Mouse (Mus musculus) embryonic stem cell, embryonic (primary cell): Measurements from ENCODE around the gene Ddx54.

Experiments used
- CTCF ChIA-PET, 4 experiments: fragments of 300-600 bp in 2 of 4; fragments of 350-600 bp in 2 of 4; sonication (Branson Sonifier 250); formaldehyde crosslinking; loops; one replicate each; lab custom pipeline; 2022; ENCODE audit warnings: inconsistent platforms in 2 of 4; lab: Charles Lee
- POLR2A ChIA-PET, 4 experiments: fragments of 300-600 bp in 2 of 4; fragments of 350-600 bp in 2 of 4; sonication (Branson Sonifier 250); formaldehyde crosslinking; loops; one replicate each; lab custom pipeline; 2022; ENCODE audit warnings: antibody characterized with exemption in 4 of 4, inconsistent platforms in 1 of 4; lab: Charles Lee

The Ddx54 gene

GRCm38 (mm10) chr5:120634131-120634530 is 21.6 kb downstream of the Ddx54 start, which contains the start of gene Cfap73:
Gene Cfap73, minus strand, starts transcription at chr5:120634235.
- ChIA-PET CTCF (interaction anchor here in 3 of 4 experiments (0.5 to 9.3 kb wide), 11 partner anchors 9 to 161 kb away, joined by 3 to 93 read pairs (median 5); partner anchors contain the start of genes Oas1e (in 1 of the 3) and Tpcn1 (in 1 of the 3)), POLR2A (interaction anchor here in 3 of 4 experiments (0.7 to 2.5 kb wide), 6 partner anchors 8 to 37 kb away, joined by 3 to 10 read pairs (median 4); partner anchors contain the start of genes Ddx54 (in 1 of the 3) and Rita1 (in 1 of the 3))

GRCm38 (mm10) chr5:120634860-120635259 is 22.3 kb downstream of the Ddx54 start:
- ChIA-PET POLR2A (interaction anchor here in 3 of 4 experiments (0.6 to 2.5 kb wide), 5 partner anchors 9 to 98 kb away, joined by 3 to 10 read pairs (median 3); partner anchors contain the start of genes Ddx54 (in 1 of the 3) and Rita1 (in 1 of the 3)), CTCF (interaction anchor here (0.5 to 9.3 kb wide), 11 partner anchors 9 to 160 kb away, joined by 3 to 93 read pairs (median 5); partner anchors contain the start of gene Oas1e (in 1 of the 4))

GRCm38 (mm10) chr5:120635633-120636032 is 23.1 kb downstream of the Ddx54 start:
- CTCF ChIA-PET = interaction anchor here (0.6 to 9.3 kb wide), 10 partner anchors 12 to 222 kb away, joined by 3 to 93 read pairs (median 4); partner anchors contain the start of gene Rasal1 (in 1 of the 4)
- POLR2A ChIA-PET = interaction anchor here in 2 of 4 experiments (0.8 to 2.5 kb wide), 5 partner anchors 10 to 125 kb away, joined by 3 to 10 read pairs (median 3); no protein-coding TSS in a partner anchor

GRCm38 (mm10) chr5:120640094-120640493 is 27.6 kb downstream of the Ddx54 start:
- ChIA-PET POLR2A (interaction anchor here in 2 of 4 experiments (0.6 to 1.6 kb wide), 4 partner anchors 20 to 104 kb away, joined by 3 to 5 read pairs (median 4); no protein-coding TSS in a partner anchor), CTCF (interaction anchor here in 2 of 4 experiments (0.7 to 1.2 kb wide), 2 partner anchors 13 to 21 kb away, joined by 3 read pairs; no protein-coding TSS in a partner anchor)

GRCm38 (mm10) chr5:120643365-120644085 is 31.0 kb downstream of the Ddx54 start:
- ChIA-PET POLR2A (interaction anchor here in 1 of 4 experiments (1.0 kb wide), 1 partner anchor 21 kb away, joined by 3 read pairs; no protein-coding TSS in a partner anchor), CTCF (interaction anchor here in 2 of 4 experiments (0.6 to 1.6 kb wide), 5 partner anchors 9 to 376 kb away, joined by 3 to 7 read pairs (median 4); partner anchors contain the start of genes Cfap73 (in 1 of the 2) and Plbd2 (in 1 of the 2))

GRCm38 (mm10) chr5:120644227-120644626 is 31.7 kb downstream of the Ddx54 start:
- CTCF ChIA-PET = interaction anchor here in 1 of 4 experiments (1.2 kb wide), 1 partner anchor 10 kb away, joined by 3 read pairs; the partner anchor contains the start of gene Cfap73
- POLR2A ChIA-PET = no interaction called here

GRCm38 (mm10) chr5:120645851-120646250 is 33.3 kb downstream of the Ddx54 start:
- CTCF ChIA-PET = interaction anchor here in 3 of 4 experiments (0.5 to 1.6 kb wide), 8 partner anchors 12 to 1487 kb away, joined by 3 to 5 read pairs (median 3); no protein-coding TSS in a partner anchor
- POLR2A ChIA-PET = interaction anchor here in 2 of 4 experiments (0.7 to 1.2 kb wide), 2 partner anchors 15 to 19 kb away, joined by 3 read pairs; no protein-coding TSS in a partner anchor

GRCm38 (mm10) chr5:120647361-120647760 is 34.8 kb downstream of the Ddx54 start:
- POLR2A ChIA-PET = interaction anchor here in 2 of 4 experiments (1.2 to 5.8 kb wide), 3 partner anchors 21 to 27 kb away, joined by 3 to 32 read pairs (median 3); no protein-coding TSS in a partner anchor
- CTCF ChIA-PET = interaction anchor here (0.6 to 6.4 kb wide), 27 partner anchors 11 to 182 kb away, joined by 3 to 100 read pairs (median 4); partner anchors contain the start of genes Cfap73 (in 1 of the 4), Ddx54 (in 1 of the 4), Oas2 (in 1 of the 4) and Rita1 (in 1 of the 4)

- POLR2A ChIA-PET = interaction anchor here in 2 of 4 experiments (1.2 to 5.8 kb wide), 5 partner anchors 21 to 28 kb away, joined by 3 to 32 read pairs (median 4); no protein-coding TSS in a partner anchor
- CTCF ChIA-PET = interaction anchor here (0.6 to 6.4 kb wide), 34 partner anchors 10 to 182 kb away, joined by 3 to 100 read pairs (median 4); partner anchors contain the start of genes Cfap73 (in 1 of the 4), Ddx54 (in 1 of the 4), Oas2 (in 1 of the 4) and Rita1 (in 1 of the 4)
Measured at GRCm38 (mm10) chr5:120647814-120648491, 35.4 kb downstream of the Ddx54 start.

GRCm38 (mm10) chr5:120648569-120649373 is 36.2 kb downstream of the Ddx54 start, which contains the start of gene Rasal1:
Gene Rasal1, plus strand, starts transcription at chr5:120648812.
- ChIA-PET CTCF (interaction anchor here (0.5 to 6.4 kb wide), 63 partner anchors 8 to 898 kb away, joined by 3 to 100 read pairs (median 4); partner anchors contain the start of genes Oas1c (in 1 of the 4), Oas2 (in 1 of the 4) and Slc8b1 (in 1 of the 4)), POLR2A (interaction anchor here (0.5 to 5.8 kb wide), 24 partner anchors 9 to 787 kb away, joined by 3 to 32 read pairs (median 4); no protein-coding TSS in a partner anchor)

GRCm38 (mm10) chr5:120649374-120649933 is 36.9 kb downstream of the Ddx54 start:
- CTCF ChIA-PET = interaction anchor here (0.6 to 6.4 kb wide), 51 partner anchors 9 to 188 kb away, joined by 3 to 100 read pairs (median 4); partner anchors contain the start of genes Oas1c (in 1 of the 4) and Slc8b1 (in 1 of the 4)
- POLR2A ChIA-PET = interaction anchor here (0.6 to 5.8 kb wide), 20 partner anchors 8 to 737 kb away, joined by 3 to 32 read pairs (median 4); no protein-coding TSS in a partner anchor

- ChIA-PET CTCF (interaction anchor here (0.6 to 6.4 kb wide), 32 partner anchors 9 to 112 kb away, joined by 3 to 100 read pairs (median 4); no protein-coding TSS in a partner anchor), POLR2A (interaction anchor here (0.7 to 5.8 kb wide), 16 partner anchors 12 to 131 kb away, joined by 3 to 32 read pairs (median 4); no protein-coding TSS in a partner anchor)
Measured at GRCm38 (mm10) chr5:120649938-120650337, 37.4 kb downstream of the Ddx54 start.

- ChIA-PET CTCF (interaction anchor here in 3 of 4 experiments (0.9 to 6.4 kb wide), 14 partner anchors 11 to 94 kb away, joined by 3 to 100 read pairs (median 4); no protein-coding TSS in a partner anchor), POLR2A (interaction anchor here in 3 of 4 experiments (0.6 to 5.8 kb wide), 13 partner anchors 11 to 111 kb away, joined by 3 to 32 read pairs (median 3); no protein-coding TSS in a partner anchor)
Measured at GRCm38 (mm10) chr5:120651230-120651629, 38.7 kb downstream of the Ddx54 start.

- ChIA-PET CTCF (interaction anchor here in 3 of 4 experiments (0.7 to 6.4 kb wide), 6 partner anchors 7 to 130 kb away, joined by 3 to 100 read pairs (median 4); no protein-coding TSS in a partner anchor), POLR2A (interaction anchor here in 2 of 4 experiments (0.7 to 5.8 kb wide), 7 partner anchors 9 to 57 kb away, joined by 3 to 32 read pairs (median 4); no protein-coding TSS in a partner anchor)
Measured at GRCm38 (mm10) chr5:120652915-120653701, 40.6 kb downstream of the Ddx54 start.
